Mouse (Mus musculus): ENCODE results near the gene Spink2. TPM values are rescaled to one million over a fixed set of nuclear protein-coding genes. Genes with fewer than 3 reads are reported as not detected.
A peak's percentile ranks its signal among the peaks of the same experiment; 100 is the strongest.

Gene Spink2
- total and polyA plus RNA-seq, 2 experiments from 2014 or later, result 2.1 to 22.6 TPM

DNA sequence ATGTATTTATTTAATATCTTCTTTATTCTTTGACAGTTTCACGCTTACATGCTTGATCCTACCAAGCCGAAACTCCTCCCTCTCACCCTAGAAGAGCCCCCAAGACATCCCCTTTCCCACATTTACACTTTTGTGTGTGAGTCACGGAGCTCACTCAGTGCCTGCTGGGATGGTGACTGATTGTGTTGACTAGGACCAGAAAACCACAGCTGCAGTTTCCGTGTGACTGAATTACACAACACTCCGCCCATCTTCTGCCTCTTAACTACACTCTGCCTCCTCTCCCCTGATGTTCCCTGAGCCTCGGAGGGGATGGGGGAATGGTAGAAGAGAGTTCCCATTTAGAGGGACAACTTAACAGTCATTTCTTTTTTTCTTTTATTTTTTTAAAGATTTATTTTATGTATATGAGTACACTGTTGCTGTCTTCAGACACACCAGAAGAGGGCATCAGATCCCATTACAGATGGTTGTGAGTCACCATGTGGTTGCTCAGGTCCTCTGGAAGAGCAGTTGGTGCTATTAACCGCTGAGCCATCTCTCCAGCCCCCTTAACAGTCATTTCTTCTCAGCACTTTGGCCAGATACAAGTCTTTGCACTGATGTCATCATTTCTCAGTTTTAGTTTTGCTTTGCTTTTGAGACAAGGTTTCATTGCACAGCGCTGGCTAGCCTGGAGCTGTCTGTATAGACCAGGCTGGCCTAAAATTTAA is 41.0 kb upstream of the Spink2 start:
- no peaks in the 10 kb centered on the region for H3K9me3 ChIP-seq (replicated peaks; ENCODE audit: control insufficient read depth, low read length)

DNA sequence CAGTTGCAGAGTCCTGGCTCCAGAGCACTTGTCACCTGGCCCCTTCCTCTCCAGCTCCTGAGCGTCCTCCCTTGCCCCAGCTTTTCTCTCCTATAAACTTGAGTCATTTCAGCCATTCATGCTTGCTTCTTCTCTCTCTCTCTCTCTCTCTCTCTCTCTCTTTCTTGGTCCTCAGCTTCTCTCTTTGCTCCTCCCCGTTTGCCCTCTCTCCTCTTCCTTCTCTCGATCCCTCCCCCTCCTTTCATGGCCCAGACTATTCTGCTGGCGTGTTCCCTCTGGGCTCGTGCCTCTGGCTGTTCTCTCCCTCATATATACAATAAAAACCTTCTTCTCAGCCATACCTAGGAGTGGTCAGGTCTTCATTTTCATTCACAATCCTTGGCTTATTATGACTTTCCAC is 40.4 kb upstream of the Spink2 start:
- no peak overlapping the region for H3K27ac ChIP-seq (ENCODE audit: low read depth)
- 47% methylated on average over 5 of the region's 5 CpGs for WGBS
- no peak overlapping the region for H3K4me3 ChIP-seq (ENCODE audit: low read depth, low read length)
- H3K27me3 ChIP-seq (ENCODE audit: control insufficient read depth, insufficient read depth, low read length), result no peaks in the 10 kb centered on the region
- no peaks in the 10 kb centered on the region for H3K36me3 ChIP-seq (replicated peaks; ENCODE audit: control insufficient read depth, insufficient read depth, low read length)
- no peaks in the 10 kb centered on the region for H3K4me1 ChIP-seq (ENCODE audit: control insufficient read depth, insufficient read depth)
- H3K9me3 ChIP-seq (replicated peaks; ENCODE audit: control insufficient read depth, low read length), result no peaks in the 10 kb centered on the region
- TF ChIP-seq CTCF (IDR thresholded peaks at IDR 0.05; ENCODE audit: low read depth) (no peak), EP300 (IDR thresholded peaks at IDR 0.05; ENCODE audit: low read depth) (no peak)
- DNase-seq (ENCODE audit: low spot score), result no peak
- no peak overlapping the region for H3K9ac ChIP-seq (replicated peaks; ENCODE audit: low read depth, low read length)
- no peak overlapping the region for H3K4me2 ChIP-seq (ENCODE audit: low read depth, low read length)
- ATAC-seq (ENCODE audit: insufficient read depth, low read depth), result no peak

More for the DNA sequence above, 41.0 kb upstream of the Spink2 start:
- TF ChIP-seq EP300 (IDR thresholded peaks at IDR 0.05; ENCODE audit: low read depth) (no peak), CTCF (IDR thresholded peaks at IDR 0.05; ENCODE audit: low read depth) (no peak)
- no peak overlapping the region for H3K4me3 ChIP-seq (ENCODE audit: low read depth, low read length)
- H3K36me3 ChIP-seq (replicated peaks; ENCODE audit: control insufficient read depth, insufficient read depth, low read length), result no peaks in the 10 kb centered on the region
- no peak overlapping the region for H3K4me2 ChIP-seq (ENCODE audit: low read depth, low read length)
- H3K27me3 ChIP-seq (ENCODE audit: control insufficient read depth, insufficient read depth, low read length), result no peaks in the 10 kb centered on the region
- ATAC-seq (ENCODE audit: insufficient read depth, low read depth) (no peak), DNase-seq (ENCODE audit: low spot score) (no peak)
- no peak overlapping the region for H3K9ac ChIP-seq (replicated peaks; ENCODE audit: low read depth, low read length)
- 69% methylated on average over 8 of the region's 8 CpGs for WGBS
- H3K4me1 ChIP-seq (ENCODE audit: control insufficient read depth, insufficient read depth), result no peaks in the 10 kb centered on the region
- no peak overlapping the region for H3K27ac ChIP-seq (ENCODE audit: low read depth)

DNA sequence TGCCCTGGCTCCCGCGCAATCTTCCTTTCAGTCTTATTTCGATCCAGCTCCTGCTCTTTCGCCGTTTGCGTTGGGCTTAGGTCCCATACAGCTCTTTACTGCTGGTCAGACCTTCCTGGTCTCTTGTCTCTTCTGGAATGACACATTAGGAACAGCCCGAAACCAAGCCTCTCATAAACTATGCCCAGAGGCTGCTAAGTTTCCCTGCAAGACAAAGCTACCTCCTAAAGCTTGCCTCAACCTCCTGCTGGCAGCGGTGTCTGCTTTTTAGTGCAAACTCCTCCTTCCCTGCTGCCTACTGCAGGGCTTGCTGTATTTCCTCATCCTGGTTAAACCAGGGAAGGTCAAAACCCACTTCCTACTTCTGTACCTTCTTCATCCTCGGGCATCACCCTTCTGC is 38.8 kb upstream of the Spink2 start:
- DNase-seq (ENCODE audit: low spot score), result no peak
- no peak overlapping the region for H3K27ac ChIP-seq (ENCODE audit: low read depth)
- H3K4me2 ChIP-seq (ENCODE audit: low read depth, low read length), result no peak overlapping the region
- no peak for TF ChIP-seq CTCF (IDR thresholded peaks at IDR 0.05; ENCODE audit: low read depth)
- TF ChIP-seq EP300 (IDR thresholded peaks at IDR 0.05; ENCODE audit: low read depth), result no peak
- no peaks in the 10 kb centered on the region for H3K36me3 ChIP-seq (replicated peaks; ENCODE audit: control insufficient read depth, insufficient read depth, low read length)
- no peaks in the 10 kb centered on the region for H3K27me3 ChIP-seq (ENCODE audit: control insufficient read depth, insufficient read depth, low read length)
- WGBS, result 60% methylated on average over 9 of the region's 9 CpGs
- H3K4me1 ChIP-seq (ENCODE audit: control insufficient read depth, insufficient read depth), result no peaks in the 10 kb centered on the region
- ATAC-seq (ENCODE audit: insufficient read depth, low read depth), result no peak
- no peaks in the 10 kb centered on the region for H3K9me3 ChIP-seq (replicated peaks; ENCODE audit: control insufficient read depth, low read length)
- H3K4me3 ChIP-seq (ENCODE audit: low read depth, low read length), result no peak overlapping the region
- H3K9ac ChIP-seq (replicated peaks; ENCODE audit: low read depth, low read length), result no peak overlapping the region

DNA sequence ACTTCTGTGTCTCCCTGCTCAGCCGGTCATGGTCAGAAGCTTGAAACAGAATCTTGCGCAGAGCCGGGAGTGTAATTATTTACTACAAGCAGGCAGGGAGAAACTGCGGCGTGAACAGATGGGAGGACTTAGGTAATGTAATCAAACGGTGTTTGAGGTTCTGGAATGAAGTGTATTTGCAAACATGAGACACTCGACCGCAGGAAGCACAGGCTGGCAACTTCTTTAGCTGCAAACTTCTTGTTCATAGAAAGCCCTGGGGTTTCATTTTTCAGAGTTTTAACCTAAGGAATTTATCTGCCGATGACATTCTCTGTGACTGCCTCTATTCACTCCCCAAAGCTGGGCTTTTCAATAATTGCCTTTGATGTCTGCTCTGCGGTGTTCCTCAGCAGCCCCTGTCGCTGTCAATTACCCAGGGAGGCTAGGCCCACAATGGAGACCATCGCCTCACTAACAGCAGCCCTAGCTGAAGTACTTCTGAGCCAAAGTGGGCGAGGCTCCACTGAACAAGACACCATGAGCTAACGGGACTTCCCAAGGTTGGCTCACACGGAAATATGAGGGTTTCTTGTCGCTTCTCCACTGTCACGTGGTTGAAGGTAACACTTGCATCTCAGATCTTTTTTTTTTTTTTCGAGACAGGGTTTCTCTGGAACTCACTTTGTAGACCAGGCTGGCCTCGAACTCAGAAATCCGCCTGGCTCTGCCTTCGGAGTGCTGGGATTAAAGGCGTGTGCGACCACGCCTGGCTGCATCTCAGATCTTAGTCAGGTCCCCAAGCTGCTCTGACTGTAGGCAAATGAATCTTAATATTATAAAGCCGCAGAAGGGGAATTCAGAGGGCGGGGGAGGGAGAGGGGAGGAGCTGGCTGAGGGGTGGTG is 34.8 kb upstream of the Spink2 start:
- H3K27me3 ChIP-seq (ENCODE audit: control insufficient read depth, insufficient read depth, low read length), result no peaks in the 10 kb centered on the region
- H3K27ac ChIP-seq (ENCODE audit: low read depth), result no peak overlapping the region
- H3K9me3 ChIP-seq (replicated peaks; ENCODE audit: control insufficient read depth, low read length), result no peaks in the 10 kb centered on the region
- ATAC-seq (ENCODE audit: insufficient read depth, low read depth) (no peak), DNase-seq (ENCODE audit: low spot score) (no peak)
- no peaks in the 10 kb centered on the region for H3K4me1 ChIP-seq (ENCODE audit: control insufficient read depth, insufficient read depth)
- H3K9ac ChIP-seq (replicated peaks; ENCODE audit: low read depth, low read length), result no peak overlapping the region; the same call in 1 of the 2 replicates
- peak overlapping the region; percentile 37 for H3K4me3 ChIP-seq (ENCODE audit: low read depth, low read length)
- WGBS, result 41% methylated on average over 26 of the region's 26 CpGs
- H3K4me2 ChIP-seq (ENCODE audit: low read depth, low read length), result peak overlapping the region; percentile 54
- no peaks in the 10 kb centered on the region for H3K36me3 ChIP-seq (replicated peaks; ENCODE audit: control insufficient read depth, insufficient read depth, low read length)
- TF ChIP-seq EP300 (IDR thresholded peaks at IDR 0.05; ENCODE audit: low read depth), result no peak

DNA sequence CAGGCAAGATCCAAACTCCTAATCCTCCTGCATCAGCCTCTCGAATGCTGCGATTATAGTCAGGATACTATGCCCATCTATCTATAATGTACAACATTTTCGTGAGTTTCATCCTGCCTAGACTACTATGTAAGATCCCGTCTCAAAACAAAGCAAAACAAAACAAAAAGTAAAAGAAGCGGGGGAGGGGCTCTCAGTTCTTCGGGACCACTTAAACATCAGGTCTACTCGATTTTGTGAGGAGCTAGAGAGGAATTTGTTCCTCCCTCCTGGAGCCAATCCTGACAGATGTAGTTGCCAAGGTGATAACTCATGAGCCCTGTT is 34.2 kb upstream of the Spink2 start:
- no peak for ATAC-seq (ENCODE audit: insufficient read depth, low read depth)
- Histone ChIP-seq H3K9ac (replicated peaks; ENCODE audit: low read depth, low read length) (no peak overlapping the region; the same call in 1 of the 2 replicates), H3K36me3 (replicated peaks; ENCODE audit: control insufficient read depth, insufficient read depth, low read length) (no peaks in the 10 kb centered on the region), H3K27ac (ENCODE audit: low read depth) (no peak overlapping the region), H3K4me2 (ENCODE audit: low read depth, low read length) (peak overlapping the region; percentile 54), H3K27me3 (ENCODE audit: control insufficient read depth, insufficient read depth, low read length) (no peaks in the 10 kb centered on the region), H3K4me3 (ENCODE audit: low read depth, low read length) (peak overlapping the region; percentile 37), H3K4me1 (ENCODE audit: control insufficient read depth, insufficient read depth) (no peaks in the 10 kb centered on the region), H3K9me3 (replicated peaks; ENCODE audit: control insufficient read depth, low read length) (no peaks in the 10 kb centered on the region)
- TF ChIP-seq EP300 (IDR thresholded peaks at IDR 0.05; ENCODE audit: low read depth), result no peak
- TF ChIP-seq CTCF (IDR thresholded peaks at IDR 0.05; ENCODE audit: low read depth), result no peak
- no peak for DNase-seq (ENCODE audit: low spot score)
- WGBS, result 46% methylated on average over 7 of the region's 7 CpGs

Measured in heart, postnatal 0 days (tissue).